Mouse (Mus musculus): ENCODE results near the gene Tceal3. TPM values are rescaled to one million over a fixed set of nuclear protein-coding genes. Genes with fewer than 3 reads are reported as not detected.
"Not testable (repeated sequence)": the region's sequence is repeated elsewhere in the genome, so short reads cannot be mapped to it uniquely, and the experiment has no call there.

Tceal3 gene
- polyA plus RNA-seq, 1 experiment from 2014 or later = 12.0 TPM

DNA sequence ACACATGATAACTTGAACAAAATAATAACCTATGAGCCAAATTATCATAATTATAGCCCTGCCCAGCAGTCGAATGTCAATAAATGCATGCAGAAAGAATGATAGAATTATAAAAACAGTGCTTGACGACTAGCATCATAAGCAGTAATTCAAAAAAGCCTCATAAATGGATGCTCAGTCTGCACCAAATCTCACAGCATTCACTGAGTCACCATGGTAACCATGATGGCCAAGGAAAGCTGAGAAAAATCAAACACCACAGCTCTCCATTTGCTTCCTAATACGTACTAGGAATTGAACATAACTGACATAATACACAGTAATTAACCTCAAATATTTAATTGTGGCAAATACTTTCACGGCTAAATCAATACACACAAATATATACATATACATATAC lies 44.5 kb downstream of the Tceal3 start:
- H3K9me3 ChIP-seq = no peaks in the 10 kb centered on the region
- no peak for ATAC-seq (ENCODE audit: borderline replicate concordance, extremely low read depth, low FRiP score, low TSS enrichment)
- H3K4me1 ChIP-seq = no peaks in the 10 kb centered on the region
- 69% methylated on average over 4 of the region's 4 CpGs for WGBS
- H3K27me3 ChIP-seq = no peaks in the 10 kb centered on the region
- H3K9ac ChIP-seq = no peak overlapping the region
- H3K27ac ChIP-seq = no peak overlapping the region
- H3K4me3 ChIP-seq = no peak overlapping the region
- no peaks in the 10 kb centered on the region for H3K36me3 ChIP-seq
- H3K4me2 ChIP-seq = no peak overlapping the region

DNA sequence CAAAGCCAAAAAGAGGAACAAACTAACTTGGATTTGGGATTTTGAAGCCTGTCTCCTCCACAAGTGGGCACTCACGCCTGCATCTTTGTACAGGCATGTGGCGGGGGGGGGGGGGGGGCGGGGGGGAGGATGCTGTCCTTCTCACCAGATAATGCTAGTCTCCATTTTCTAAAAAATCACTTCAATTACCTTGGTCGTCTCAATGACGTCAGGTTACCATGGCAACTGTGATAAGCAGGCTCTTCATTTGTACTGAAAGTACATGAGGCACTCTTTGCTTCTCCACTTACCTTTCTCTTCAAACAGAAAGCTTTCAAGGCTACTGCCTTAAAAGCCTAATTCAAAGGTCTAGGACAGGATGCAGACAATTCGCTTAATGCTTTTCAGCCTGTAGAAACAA lies 49.1 kb downstream of the Tceal3 start:
- H3K27ac ChIP-seq = no peak overlapping the region
- no peak for ATAC-seq (ENCODE audit: borderline replicate concordance, extremely low read depth, low FRiP score, low TSS enrichment)
- H3K9me3 ChIP-seq = no peaks in the 10 kb centered on the region
- H3K9ac ChIP-seq = no peak overlapping the region
- H3K4me3 ChIP-seq = no peak overlapping the region
- no peaks in the 10 kb centered on the region for H3K36me3 ChIP-seq
- H3K4me1 ChIP-seq = no peaks in the 10 kb centered on the region
- H3K27me3 ChIP-seq = no peaks in the 10 kb centered on the region
- 20% methylated on average over 4 of the region's 6 CpGs for WGBS
- H3K4me2 ChIP-seq = no peak overlapping the region

DNA sequence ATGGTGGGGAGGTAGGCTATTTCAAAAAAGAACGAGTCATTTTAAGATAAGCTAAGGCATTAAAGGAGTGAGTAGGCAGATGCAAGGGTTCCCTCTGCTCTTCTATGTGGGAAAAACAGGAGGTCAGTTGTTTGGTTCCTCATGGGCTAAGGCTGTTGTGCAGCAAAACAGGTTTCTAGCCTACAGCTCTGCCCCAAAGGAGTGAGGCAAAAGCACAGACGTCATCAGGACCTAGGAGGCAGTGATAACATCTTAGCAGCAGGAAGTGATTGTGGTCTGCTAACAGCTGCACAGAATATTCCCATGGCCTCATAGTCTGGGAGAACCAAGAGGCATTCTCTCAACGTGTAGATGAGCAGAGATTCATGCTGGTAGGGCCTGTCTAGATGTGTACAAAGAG lies 55.2 kb downstream of the Tceal3 start:
- WGBS = 29% methylated on average over 3 of the region's 3 CpGs

DNA sequence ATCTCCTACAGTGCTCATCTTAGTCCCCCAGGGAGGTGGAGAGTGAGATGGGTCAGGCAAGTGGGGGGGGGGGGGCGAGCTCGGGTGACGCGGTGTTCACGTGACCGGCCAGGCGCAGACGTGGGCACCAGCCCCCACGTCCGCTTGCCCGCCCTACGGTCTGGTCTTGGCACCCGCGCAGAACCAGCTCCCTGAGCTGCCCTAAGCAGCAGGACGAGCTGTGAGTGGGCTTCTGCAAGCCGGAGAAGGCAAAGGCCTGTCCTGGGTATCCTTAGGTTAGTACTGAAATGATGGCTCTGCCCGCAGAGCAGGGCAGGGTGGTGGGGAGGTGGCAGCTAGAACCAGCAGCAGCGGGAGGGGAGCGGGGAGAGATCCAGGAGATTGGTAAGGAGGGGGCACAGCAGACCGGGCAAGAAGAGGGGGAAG lies 75.7 kb downstream of the Tceal3 start:
- Histone ChIP-seq H3K9me3 (no peaks in the 10 kb centered on the region), H3K36me3 (no peaks in the 10 kb centered on the region), H3K27ac (no peak overlapping the region), H3K9ac (0 out of 2 replicates have a peak overlapping the region, but pooled peaks have one; percentile 32), H3K27me3 (no peaks in the 10 kb centered on the region), H3K4me2 (peak overlapping the region; percentile 66), H3K4me1 (no peaks in the 10 kb centered on the region), H3K4me3 (peak overlapping the region; percentile 44)
- WGBS = 26% methylated on average over 13 of the region's 20 CpGs
- peak; percentile 55 for ATAC-seq (ENCODE audit: borderline replicate concordance, extremely low read depth, low FRiP score, low TSS enrichment)

More for the DNA sequence above, 55.2 kb downstream of the Tceal3 start:
- H3K4me1 ChIP-seq; H3K36me3 ChIP-seq; H3K9me3 ChIP-seq; ATAC-seq (ENCODE audit: borderline replicate concordance, extremely low read depth, low FRiP score, low TSS enrichment); H3K4me2 ChIP-seq; H3K27ac ChIP-seq; H3K9ac ChIP-seq; H3K4me3 ChIP-seq; H3K27me3 ChIP-seq: not testable (repeated sequence)

DNA sequence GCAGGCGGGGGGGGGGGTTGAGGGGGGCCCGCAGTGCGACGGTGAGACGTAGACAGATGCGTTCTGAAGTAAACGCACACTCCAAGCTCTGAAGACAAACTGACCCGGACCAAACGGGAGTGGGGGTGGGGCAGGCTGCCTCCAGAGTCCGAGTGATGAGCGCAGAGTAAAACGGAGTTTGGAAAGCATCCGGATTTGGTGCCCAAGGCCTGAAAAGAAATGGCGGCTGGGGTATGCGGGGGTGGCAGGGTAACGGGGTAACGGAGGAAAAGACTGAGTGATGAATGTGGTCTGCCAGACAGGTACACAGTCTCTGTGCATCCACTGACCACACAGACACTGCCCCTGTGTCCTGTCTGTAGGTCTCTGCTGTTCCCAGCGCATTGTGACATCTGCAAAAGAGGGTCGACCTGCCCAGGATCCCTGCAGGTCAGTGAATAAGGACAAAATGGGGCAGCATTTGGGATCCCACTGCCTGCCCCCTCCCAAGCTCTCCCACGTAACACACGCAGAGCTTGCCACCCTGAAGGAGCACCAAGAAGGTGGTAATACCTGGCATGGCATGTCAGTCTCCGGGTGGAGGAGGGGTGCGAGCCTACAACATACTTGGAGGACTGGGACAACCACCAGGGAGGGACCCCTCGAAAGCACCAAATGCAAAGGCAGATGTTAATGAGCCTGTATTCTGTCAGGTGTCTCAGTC lies 76.3 kb downstream of the Tceal3 start:
- H3K9me3 ChIP-seq, H3K4me1 ChIP-seq, H3K36me3 ChIP-seq, H3K27me3 ChIP-seq, H3K27ac ChIP-seq, H3K9ac ChIP-seq: not testable (repeated sequence)
- Histone ChIP-seq H3K4me3 (peak overlapping the region; percentile 44), H3K4me2 (peak overlapping the region; percentile 66)
- 21% methylated on average over 20 of the region's 24 CpGs for WGBS
- peak; percentile 35; the same call in 1 of the 2 replicates for ATAC-seq (ENCODE audit: borderline replicate concordance, extremely low read depth, low FRiP score, low TSS enrichment)

DNA sequence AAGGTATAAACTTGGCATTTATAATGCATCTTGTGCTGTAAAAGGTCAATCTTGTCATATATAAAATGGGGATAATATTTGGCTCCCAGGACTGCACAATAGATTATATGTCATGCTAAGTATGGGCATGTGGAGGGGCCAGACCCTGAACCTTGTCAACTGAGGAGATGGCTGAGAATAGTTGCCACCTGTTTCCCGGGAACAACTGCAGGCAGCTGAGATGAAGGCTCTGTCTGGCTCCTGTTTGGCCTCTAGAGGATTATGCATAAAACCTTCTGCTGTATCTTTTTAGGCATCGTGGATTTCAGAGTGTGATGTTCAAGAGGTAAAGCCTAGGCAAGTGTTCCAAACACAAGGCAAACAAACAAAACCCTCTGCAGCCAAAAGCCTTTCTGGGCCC lies 78.2 kb downstream of the Tceal3 start:
- H3K4me2 ChIP-seq = no peak overlapping the region
- H3K27me3 ChIP-seq = no peaks in the 10 kb centered on the region
- 56% methylated on average over 2 of the region's 2 CpGs for WGBS
- H3K4me1 ChIP-seq = no peaks in the 10 kb centered on the region
- no peak overlapping the region for H3K4me3 ChIP-seq
- H3K9me3 ChIP-seq = no peaks in the 10 kb centered on the region
- H3K9ac ChIP-seq = no peak overlapping the region
- H3K36me3 ChIP-seq = no peaks in the 10 kb centered on the region
- ATAC-seq (ENCODE audit: borderline replicate concordance, extremely low read depth, low FRiP score, low TSS enrichment) = no peak
- no peak overlapping the region for H3K27ac ChIP-seq

DNA sequence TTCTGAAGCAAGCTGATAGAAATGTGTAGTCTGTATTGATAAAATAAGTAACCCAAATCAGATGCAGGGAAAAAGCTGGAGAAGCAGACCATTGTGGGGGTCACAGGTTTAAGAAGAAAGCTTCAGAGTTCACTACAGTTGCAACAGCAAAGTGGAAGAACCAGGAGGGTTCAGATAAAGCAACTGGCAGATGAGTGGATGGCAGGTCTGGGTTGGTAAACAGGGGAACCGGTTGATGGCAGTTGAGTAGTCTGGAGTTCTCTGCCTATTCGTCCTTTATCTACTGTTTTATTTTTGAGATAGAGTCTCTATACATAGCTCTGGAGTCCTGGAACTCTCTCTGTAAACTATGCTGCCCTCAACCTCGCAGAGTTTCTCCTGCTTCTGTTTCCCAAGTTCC lies 90.3 kb downstream of the Tceal3 start:
- Histone ChIP-seq H3K27me3 (no peaks in the 10 kb centered on the region), H3K4me2 (no peak overlapping the region), H3K9ac (no peak overlapping the region), H3K27ac (no peak overlapping the region), H3K4me3 (no peak overlapping the region), H3K9me3 (no peaks in the 10 kb centered on the region), H3K36me3 (no peaks in the 10 kb centered on the region), H3K4me1 (no peaks in the 10 kb centered on the region)
- 36% methylated on average over 3 of the region's 3 CpGs for WGBS
- ATAC-seq (ENCODE audit: borderline replicate concordance, extremely low read depth, low FRiP score, low TSS enrichment) = no peak

DNA sequence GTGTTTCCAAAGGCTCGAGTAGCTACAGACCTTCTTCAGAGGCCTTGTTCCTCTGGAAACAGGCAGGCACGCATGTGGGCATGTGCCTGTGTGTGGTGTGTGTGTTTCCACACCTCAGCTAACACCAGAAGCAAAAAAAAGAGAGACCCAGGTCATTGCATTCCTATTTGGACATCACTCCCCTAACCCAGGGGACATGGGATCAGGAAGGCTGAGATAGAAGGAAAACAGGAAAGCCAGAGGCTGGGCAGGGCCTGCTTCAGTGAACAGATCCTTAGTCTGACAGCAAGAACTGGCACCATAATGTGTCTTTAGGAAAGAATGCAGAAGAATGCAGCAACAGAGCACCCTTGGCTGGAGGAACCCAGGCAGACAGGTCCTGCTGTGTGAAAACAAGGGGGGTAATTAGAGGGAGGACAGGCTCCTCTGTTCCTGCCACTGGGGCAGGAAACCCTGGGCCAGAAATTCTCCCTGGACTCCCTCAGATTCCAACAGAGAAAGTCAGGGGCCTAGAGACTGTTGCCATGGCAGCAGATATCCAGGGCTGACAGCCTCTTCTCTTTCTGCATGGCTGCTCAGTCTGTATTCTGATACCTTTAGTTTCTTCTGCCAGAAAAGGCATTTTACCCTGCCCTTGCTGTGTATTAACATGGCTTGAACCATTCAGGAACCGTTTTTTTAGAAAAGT lies 101.1 kb downstream of the Tceal3 start:
- not testable (repeated sequence) for H3K27ac ChIP-seq; H3K36me3 ChIP-seq; H3K4me3 ChIP-seq; H3K27me3 ChIP-seq; ATAC-seq (ENCODE audit: borderline replicate concordance, extremely low read depth, low FRiP score, low TSS enrichment); H3K4me2 ChIP-seq; H3K4me1 ChIP-seq; H3K9me3 ChIP-seq; H3K9ac ChIP-seq
- 57% methylated on average over 3 of the region's 3 CpGs for WGBS

DNA sequence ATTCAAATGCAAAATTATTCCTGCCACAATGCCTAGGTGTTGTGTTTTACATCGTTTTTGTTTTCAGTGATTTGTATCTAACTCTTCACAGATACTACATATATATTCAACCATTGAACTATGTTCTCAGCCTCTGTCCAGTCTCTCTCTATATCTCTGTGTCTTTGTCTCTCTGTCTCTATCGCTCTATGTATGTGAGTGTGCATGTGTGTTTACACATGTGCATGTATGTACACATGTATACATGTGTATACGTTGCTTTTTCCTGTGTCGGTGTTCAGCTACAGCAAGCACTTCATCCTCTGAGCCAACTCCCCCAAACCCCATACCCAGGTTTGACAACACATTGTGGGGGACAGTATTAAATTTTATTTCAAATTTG lies 101.6 kb downstream of the Tceal3 start:
- H3K4me2 ChIP-seq = no peak overlapping the region
- no peaks in the 10 kb centered on the region for H3K36me3 ChIP-seq
- H3K4me1 ChIP-seq = no peaks in the 10 kb centered on the region
- ATAC-seq (ENCODE audit: borderline replicate concordance, extremely low read depth, low FRiP score, low TSS enrichment) = no peak
- H3K27me3 ChIP-seq = no peaks in the 10 kb centered on the region
- H3K9me3 ChIP-seq = no peaks in the 10 kb centered on the region
- no peak overlapping the region for H3K27ac ChIP-seq
- no peak overlapping the region for H3K9ac ChIP-seq
- whole genome bisulfite sequencing = 79% methylated on average over 4 of the region's 4 CpGs
- no peak overlapping the region for H3K4me3 ChIP-seq

DNA sequence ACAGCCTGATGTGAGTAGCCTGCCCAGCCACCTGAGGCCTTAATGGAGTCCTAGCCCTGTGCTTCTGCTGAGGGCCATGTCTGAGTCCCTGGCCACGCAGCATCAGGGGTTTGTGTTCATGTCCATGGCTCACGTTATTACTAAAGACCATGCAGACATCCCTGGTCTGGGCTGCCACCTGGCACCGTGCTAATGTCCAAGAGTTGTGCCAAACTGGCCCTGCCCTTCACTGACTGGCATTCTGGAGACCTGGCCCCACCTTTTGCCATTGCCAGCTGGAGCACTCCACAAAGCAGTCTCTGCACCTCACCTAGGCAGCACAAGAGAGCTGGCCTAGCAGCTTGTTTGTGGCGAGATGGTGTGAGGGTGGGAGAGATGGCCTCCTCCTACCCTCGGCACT lies 102.6 kb downstream of the Tceal3 start:
- WGBS = 72% methylated on average over 5 of the region's 5 CpGs

DNA sequence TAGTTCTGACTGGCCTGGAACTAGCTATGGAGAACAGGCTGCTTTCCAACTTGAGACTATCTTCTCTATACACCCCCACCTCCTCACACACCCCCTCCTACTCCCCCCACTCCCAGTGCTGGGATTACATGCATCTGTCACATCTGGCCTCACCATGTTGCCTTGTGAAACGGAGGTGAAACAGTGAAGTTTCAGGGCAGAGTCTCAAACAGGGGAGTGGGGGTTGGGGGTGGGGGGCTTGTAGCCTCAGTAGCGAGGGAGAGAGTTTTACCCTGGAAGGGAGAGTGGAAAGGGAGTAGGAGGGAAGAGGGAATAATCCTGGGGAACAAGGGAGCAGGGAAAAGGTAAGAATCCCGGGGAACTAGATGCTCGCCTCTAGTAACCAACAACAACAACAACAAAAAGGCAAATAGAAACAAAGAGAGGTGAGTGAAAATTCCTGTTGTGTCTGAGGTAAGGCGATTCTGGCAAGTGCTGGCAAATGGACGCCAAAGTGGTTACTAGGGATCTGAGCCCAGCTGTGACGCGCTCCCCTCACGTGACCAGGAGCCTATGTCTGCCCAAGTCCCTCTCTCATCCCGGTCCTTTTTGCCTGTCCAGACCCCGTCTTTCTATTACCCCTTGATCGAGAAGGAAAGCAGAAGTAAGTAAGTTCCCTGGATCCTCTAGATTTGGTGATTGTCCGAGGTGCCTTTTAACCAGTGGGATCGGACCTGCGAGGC lies 117.0 kb downstream of the Tceal3 start, which contains the start of gene Tceal1:
Gene Tceal1, plus strand, starts transcription at position 537 of the 722 bp plus-strand sequence.
- 20% methylated on average over 15 of the region's 15 CpGs for WGBS
- no peaks in the 10 kb centered on the region for H3K27me3 ChIP-seq
- no peaks in the 10 kb centered on the region for H3K4me1 ChIP-seq
- H3K4me3 ChIP-seq = peak within 1 kb of the TSS; percentile 51
- H3K9ac ChIP-seq = peak within 1 kb of the TSS; percentile 58
- peak; percentile 95 for ATAC-seq (ENCODE audit: borderline replicate concordance, extremely low read depth, low FRiP score, low TSS enrichment)
- peak within 1 kb of the TSS; percentile 66 for H3K27ac ChIP-seq
- H3K9me3 ChIP-seq = no peaks in the 10 kb centered on the region
- H3K4me2 ChIP-seq = peak within 1 kb of the TSS; percentile 54
- no peaks in the 10 kb centered on the region for H3K36me3 ChIP-seq

More for the DNA sequence above, 102.6 kb downstream of the Tceal3 start:
- H3K4me1 ChIP-seq = no peaks in the 10 kb centered on the region
- no peak overlapping the region for H3K9ac ChIP-seq
- H3K27ac ChIP-seq = no peak overlapping the region
- no peaks in the 10 kb centered on the region for H3K27me3 ChIP-seq
- no peak for ATAC-seq (ENCODE audit: borderline replicate concordance, extremely low read depth, low FRiP score, low TSS enrichment)
- no peak overlapping the region for H3K4me2 ChIP-seq
- no peak overlapping the region for H3K4me3 ChIP-seq
- H3K36me3 ChIP-seq = no peaks in the 10 kb centered on the region
- H3K9me3 ChIP-seq = no peaks in the 10 kb centered on the region

DNA sequence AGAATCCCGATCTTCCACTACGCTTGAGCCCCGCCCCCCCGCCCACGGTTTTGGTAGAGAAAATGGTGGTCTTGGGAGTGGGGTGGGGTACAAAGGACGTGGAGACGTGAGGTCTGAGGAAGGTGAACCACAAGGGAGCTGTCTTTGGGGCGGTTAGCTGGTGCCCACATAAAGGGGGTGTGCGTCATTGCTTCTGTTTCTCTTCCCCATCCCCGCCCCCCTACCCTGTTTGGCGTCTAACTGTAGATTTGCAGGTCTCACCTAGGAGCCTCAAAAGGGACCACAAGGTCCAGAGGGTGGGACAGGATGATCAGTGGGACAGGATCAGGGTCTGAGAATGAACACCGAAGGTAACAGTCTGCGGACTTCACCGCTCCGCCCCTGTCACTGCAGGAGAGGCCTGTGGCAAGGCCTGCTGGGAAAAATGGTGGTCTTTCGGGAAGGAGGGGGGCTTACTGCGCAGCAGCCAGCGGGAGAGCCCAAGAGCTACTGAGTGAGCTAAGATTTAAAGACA lies 117.6 kb downstream of the Tceal3 start:
- H3K4me3 ChIP-seq = peak overlapping the region; percentile 51
- peak overlapping the region; percentile 54 for H3K4me2 ChIP-seq
- peak; percentile 87 for ATAC-seq (ENCODE audit: borderline replicate concordance, extremely low read depth, low FRiP score, low TSS enrichment)
- H3K9ac ChIP-seq = peak overlapping the region; percentile 58
- no peaks in the 10 kb centered on the region for H3K36me3 ChIP-seq
- no peaks in the 10 kb centered on the region for H3K27me3 ChIP-seq
- 14% methylated on average over 18 of the region's 18 CpGs for WGBS
- H3K27ac ChIP-seq = peak overlapping the region; percentile 66
- no peaks in the 10 kb centered on the region for H3K4me1 ChIP-seq
- no peaks in the 10 kb centered on the region for H3K9me3 ChIP-seq

Measured in lung, embryonic 15.5 days (tissue).